16 mouse cellular contexts compared by ENCODE assay signal in the genomic region with DNA sequence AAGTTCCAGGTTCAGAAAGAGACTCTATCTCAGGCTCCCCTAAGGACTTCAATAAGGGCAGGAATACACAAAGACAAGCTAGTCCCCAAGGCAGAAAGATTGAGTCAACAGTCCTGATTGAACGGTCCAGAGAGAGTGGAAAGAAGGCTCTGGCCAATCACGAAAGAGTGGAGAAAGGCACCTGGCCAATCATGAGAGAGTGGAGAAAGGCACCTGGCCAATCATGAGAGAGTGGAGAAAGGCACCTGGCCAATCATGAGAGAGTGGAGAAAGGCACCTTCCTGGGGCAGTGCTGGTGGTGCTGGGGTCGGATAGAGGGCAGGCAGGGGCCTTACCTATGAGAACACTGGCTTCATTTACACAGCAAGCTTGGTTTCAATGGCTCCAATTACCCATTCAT.
"Had no signal": no experiment of that assay in that cellular context is flagged by ENCODE, and none has a peak within 500 bp of the region (broad histone marks: within the 10 kb centered on the region; RNA-seq: fewer than 3 reads in every experiment).

No protein-coding gene starts in this region.

- H3K36me3 ChIP-seq: liver, embryonic 13.5 days; lung, embryonic 15.5 days; midbrain, embryonic 10.5 days; neural tube, embryonic 12.5 days had no signal

- H3K4me1 ChIP-seq: liver, embryonic 13.5 days; neural tube, embryonic 12.5 days had no signal

- H3K4me2 ChIP-seq: liver, embryonic 13.5 days; lung, embryonic 15.5 days; neural tube, embryonic 12.5 days had no signal

- H3K9ac ChIP-seq: liver, embryonic 13.5 days; liver, postnatal 0 days; lung, embryonic 15.5 days; neural tube, embryonic 12.5 days had no signal

- H3K27me3 ChIP-seq: liver, embryonic 13.5 days; lung, embryonic 15.5 days; neural tube, embryonic 12.5 days had no signal

- H3K27ac ChIP-seq: left cerebral cortex, adult 2 months; liver, embryonic 13.5 days; lung, embryonic 15.5 days; midbrain, embryonic 10.5 days; neural tube, embryonic 12.5 days had no signal

- DNase-seq: kidney, adult 8-10 months; kidney, postnatal 25 days; left cerebral cortex, postnatal 4 days; liver; liver, embryonic 13.5 days; liver, postnatal 0 days; lung, postnatal 4 days; midbrain, embryonic 14.5 days; right cerebral cortex, postnatal 4 days; spleen, adult 18-20 months had no signal

- H3K4me3 ChIP-seq: left cerebral cortex, adult 2 months; liver, embryonic 13.5 days; lung, embryonic 15.5 days; midbrain, embryonic 10.5 days; neural tube, embryonic 12.5 days had no signal

- H3K9me3 ChIP-seq: liver, embryonic 13.5 days; lung, embryonic 15.5 days; midbrain, embryonic 10.5 days; neural tube, embryonic 12.5 days had no signal

- ATAC-seq: inflammation-experienced regulatory T-cells, adult 6 months; intestine, postnatal 0 days; liver, postnatal 0 days had no signal
